Mouse (Mus musculus) cerebral cortex, adult 2 months (tissue): ENCODE measurements around the gene Mpped2.

Experiments
- WGBS: fragments of 180-500 bp; shearing (Covaris S2); methylation state at CpG from one replicate; pipeline ENCODE4 v1.1.7; 2018; 5-methylcytosine and 5-hydroxymethylcytosine counted together

Mpped2 gene

GRCm38 (mm10) chr2:106797855-106798254 lies 104.8 kb downstream of the Mpped2 start:
- WGBS = 62% methylated on average over 3 of the region's 3 CpGs

DNA sequence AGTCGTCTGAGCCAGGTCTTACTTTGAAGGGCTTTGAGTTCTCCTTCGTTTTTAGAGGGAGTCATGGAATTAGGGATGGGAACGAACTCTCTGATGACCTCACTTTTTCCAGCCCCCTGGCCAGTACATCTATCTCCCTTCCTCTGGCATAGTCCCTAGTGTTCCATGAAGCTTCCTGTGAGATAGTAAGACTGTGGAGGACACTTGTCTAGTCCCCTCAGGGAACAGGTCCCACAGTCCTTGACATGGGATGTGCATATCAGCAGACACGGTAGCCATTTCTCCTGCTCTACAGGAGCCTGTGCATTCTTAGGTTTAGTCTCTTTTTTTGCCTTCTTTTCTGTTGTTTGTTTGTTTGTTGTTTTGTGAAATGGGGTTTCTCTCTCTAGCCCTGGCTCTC lies 105.8 kb downstream of the Mpped2 start:
- WGBS = 78% methylated on average over 4 of the region's 4 CpGs

DNA sequence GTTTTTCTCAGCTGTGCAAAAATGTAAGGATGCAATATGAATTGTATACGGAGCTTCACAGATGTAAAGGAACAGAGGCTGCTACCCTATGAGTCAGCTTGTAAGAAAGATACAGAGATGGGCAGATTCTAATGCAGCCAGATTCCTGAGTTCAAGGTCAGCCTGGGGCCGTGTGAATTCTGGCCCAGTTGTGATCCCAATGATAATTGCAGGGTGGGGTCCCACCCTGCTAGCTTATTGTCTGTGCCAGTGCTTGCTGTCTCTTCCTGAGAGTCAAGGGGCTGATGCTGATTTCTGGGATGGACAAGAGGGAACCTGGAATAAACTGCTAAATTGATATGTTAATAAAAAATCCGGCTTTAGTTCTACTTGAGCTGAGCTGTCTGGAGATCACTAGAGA lies 122.8 kb downstream of the Mpped2 start:
- 79% methylated on average over 3 of the region's 3 CpGs for WGBS

- 60% methylated on average over 8 of the region's 8 CpGs for WGBS
Measured at GRCm38 (mm10) chr2:106821292-106821691, 128.2 kb downstream of the Mpped2 start.

- WGBS = 67% methylated on average over 6 of the region's 6 CpGs
Measured at GRCm38 (mm10) chr2:106821883-106822282, 128.8 kb downstream of the Mpped2 start.

GRCm38 (mm10) chr2:106822540-106822939 lies 129.5 kb downstream of the Mpped2 start:
- 49% methylated on average over 5 of the region's 5 CpGs for WGBS

- 77% methylated on average over 2 of the region's 2 CpGs for WGBS
Measured at GRCm38 (mm10) chr2:106825461-106825860, 132.4 kb downstream of the Mpped2 start.

DNA sequence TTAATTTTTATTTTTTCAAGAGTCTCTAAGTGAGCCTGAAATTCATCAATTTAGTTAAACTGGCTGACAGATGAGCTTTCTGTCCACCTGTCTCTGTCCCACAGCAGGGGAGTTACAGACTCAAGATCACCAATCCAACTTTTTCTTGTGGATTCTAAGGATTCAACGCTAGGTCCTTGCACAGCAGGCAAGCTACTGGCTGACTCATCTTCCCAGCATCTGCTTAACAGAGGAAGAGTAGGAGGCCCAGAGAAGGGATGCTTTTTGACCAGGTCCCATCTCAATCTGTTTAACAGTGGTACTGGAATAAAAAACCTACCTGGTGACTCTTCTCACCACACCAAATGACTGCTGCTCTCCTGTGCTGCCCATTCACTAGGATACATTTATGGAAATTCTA lies 133.0 kb downstream of the Mpped2 start:
- WGBS = 58% methylated on average over 1 of the region's 1 CpGs

DNA sequence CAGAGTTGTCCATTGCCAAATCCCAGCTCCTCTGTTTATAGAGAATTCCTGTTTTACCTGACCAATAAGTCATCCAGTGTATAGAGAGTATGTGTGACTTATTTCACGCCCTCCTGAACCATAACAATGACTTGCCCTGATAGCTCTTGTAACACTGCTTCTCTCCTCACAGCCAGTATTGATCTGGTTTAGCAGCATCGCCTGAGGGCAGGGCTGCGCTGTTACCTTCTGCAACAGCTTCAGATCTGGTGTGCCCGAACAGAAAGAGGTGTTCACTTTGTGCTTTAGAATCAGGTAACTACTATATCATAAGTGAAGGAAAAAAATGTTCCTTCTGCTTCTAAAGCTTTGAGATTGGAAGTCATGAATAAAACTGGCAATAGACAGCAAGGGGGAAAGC lies 133.7 kb downstream of the Mpped2 start:
- WGBS = 96% methylated on average over 4 of the region's 4 CpGs

GRCm38 (mm10) chr2:106828573-106829310 lies 135.7 kb downstream of the Mpped2 start:
- 52% methylated on average over 12 of the region's 12 CpGs for WGBS

- 82% methylated on average over 4 of the region's 4 CpGs for WGBS
Measured at GRCm38 (mm10) chr2:106829420-106829819, 136.4 kb downstream of the Mpped2 start.

GRCm38 (mm10) chr2:106832577-106832976 lies 139.5 kb downstream of the Mpped2 start:
- WGBS = 91% methylated on average over 2 of the region's 2 CpGs

DNA sequence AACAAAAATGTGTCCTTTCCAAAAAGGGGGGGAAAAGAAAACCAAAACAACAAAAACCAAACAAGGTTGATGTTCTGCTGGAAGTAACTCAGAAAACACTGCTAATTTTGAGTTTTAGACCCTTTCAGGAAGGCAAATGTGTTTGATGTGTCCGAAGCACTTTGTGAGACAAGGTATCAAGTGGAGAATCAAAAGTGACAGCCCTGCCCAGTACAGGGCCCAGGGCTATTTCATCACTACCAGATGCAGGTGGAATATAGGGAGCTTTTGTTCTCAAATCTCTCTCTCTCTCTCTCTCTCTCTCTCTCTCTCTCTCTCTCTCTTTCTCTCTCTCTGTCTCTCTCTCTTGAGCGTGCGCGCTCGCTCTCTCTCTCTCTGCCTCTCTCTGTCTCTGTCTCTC lies 140.1 kb downstream of the Mpped2 start:
- WGBS = 92% methylated on average over 5 of the region's 5 CpGs

- 66% methylated on average over 8 of the region's 8 CpGs for WGBS
Measured at GRCm38 (mm10) chr2:106835321-106835720, 142.3 kb downstream of the Mpped2 start.

DNA sequence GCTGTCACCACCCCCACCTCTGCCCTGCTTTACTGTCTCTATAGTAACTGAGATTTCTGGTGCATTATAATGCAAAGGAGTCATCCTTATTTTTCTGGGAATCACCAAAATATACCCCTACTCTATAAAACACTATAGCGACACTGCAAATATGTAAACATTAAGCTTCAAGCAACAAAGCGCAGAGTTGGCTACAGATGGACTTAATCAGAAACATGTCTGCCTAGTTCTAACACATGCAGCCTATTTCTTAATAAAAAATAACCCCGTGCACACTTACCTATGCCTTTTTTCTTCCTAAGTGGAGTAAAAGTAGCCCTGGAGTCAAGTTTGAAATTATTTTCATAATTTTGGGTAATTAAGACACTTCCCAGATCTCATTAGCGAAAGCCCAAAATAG lies 144.2 kb downstream of the Mpped2 start:
- WGBS = 81% methylated on average over 4 of the region's 4 CpGs

DNA sequence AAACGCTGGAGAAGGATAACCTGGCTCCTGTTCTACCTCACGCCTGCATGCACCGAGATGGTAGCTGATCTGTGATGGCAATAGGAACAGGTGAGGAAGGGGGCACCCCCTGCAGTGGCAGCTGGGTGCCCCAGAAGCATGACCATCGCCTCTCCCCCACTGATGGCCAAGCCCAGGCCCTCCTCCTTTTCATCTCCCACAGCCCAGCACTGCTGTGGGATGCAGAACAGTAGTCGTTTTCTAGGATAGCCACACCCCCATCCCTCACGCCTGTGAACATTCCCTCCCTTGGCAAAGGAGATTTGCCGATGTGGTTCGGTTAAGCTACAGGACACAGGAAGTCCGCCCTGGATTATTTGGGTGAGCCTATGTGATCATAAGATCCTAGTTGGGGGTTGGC lies 151.1 kb downstream of the Mpped2 start:
- 77% methylated on average over 9 of the region's 9 CpGs for WGBS

- WGBS = 70% methylated on average over 10 of the region's 10 CpGs
Measured at GRCm38 (mm10) chr2:106844766-106845678, 152.0 kb downstream of the Mpped2 start.

GRCm38 (mm10) chr2:106846511-106846910 lies 153.4 kb downstream of the Mpped2 start:
- 67% methylated on average over 4 of the region's 4 CpGs for WGBS

DNA sequence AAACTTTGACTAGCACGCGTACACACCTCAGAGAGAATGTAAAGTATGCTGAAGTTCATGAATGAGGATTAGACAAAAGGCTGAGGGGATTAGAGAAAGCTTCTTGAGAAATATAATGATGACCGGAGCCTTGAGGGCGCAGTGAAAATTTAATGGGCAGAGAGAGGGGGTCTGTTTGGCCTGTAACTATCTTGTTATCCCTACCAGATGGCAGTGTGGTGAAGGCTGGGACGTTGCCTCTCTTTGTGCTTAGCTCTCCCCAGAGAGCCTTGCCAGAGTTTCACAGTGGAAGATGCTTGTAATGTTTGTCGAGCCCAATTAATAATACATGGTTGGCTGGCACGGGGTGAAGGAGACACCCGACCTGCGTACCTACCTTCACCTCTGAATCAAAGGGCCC lies 156.3 kb downstream of the Mpped2 start:
- 66% methylated on average over 9 of the region's 9 CpGs for WGBS

DNA sequence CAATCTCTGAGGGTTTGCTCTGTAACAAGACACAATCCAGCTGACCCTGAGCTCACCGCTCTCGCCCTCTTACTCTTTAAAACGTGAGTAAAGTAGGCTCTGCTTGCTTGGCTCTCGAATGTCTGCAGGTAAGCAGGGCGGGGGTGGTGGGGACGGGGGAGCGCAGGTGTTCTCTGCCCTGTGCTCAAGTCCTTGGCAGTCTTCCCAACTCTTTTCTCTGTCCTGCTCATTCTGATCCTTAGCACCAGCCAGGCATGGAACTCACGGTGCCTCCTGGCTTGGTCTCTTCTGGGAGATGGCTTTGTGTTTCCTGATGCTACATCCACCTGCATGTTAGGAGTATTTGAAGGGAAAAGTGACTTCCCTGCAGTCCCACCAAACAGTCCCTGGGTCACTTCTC lies 158.4 kb downstream of the Mpped2 start:
- 88% methylated on average over 8 of the region's 8 CpGs for WGBS

DNA sequence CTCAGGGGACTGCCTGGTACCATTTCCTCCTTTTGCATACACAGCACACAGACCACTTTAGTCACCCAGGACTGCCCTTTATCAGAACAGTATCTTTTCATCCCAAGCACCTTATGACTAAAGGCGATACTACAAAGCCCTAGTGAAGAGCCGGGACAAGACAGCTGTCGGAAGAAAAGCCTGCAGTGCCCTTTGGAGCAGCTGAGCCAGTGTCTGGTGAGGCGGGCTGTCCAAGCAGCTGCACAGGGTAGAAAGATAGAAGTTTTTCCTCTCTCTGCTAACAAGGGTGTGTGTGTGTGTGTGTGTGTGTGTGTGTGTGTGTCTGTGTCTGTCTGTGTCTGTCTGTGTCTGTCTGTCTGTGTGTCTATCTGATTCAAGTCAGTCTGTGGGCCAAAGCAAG lies 161.1 kb downstream of the Mpped2 start:
- 64% methylated on average over 4 of the region's 4 CpGs for WGBS

- WGBS = 31% methylated on average over 8 of the region's 8 CpGs
Measured at GRCm38 (mm10) chr2:106854758-106855157, 161.7 kb downstream of the Mpped2 start.

DNA sequence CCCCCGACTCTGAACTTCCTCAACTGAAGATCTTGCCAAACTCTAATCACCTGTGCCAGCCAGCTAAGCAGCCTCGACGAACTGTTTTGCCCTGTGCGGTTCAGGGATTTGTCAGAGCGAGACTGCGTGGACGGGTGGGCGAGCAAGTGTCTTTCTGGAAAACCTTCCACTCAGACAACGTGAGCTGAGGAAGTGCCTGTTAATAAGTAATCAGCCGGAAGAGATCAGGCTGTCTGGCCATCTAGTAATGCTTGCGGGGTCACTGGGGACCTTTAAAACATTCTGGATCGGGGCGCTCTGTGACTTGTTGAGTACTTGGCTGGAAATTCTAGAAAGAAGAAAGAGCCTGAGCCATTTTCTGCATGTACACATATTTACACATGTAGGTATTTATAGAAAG lies 162.1 kb downstream of the Mpped2 start:
- 56% methylated on average over 13 of the region's 13 CpGs for WGBS
